Mouse (Mus musculus) brain, embryonic 14.5 days (tissue): Measurements from ENCODE around the gene Cdh12. TPM values are rescaled to one million over a fixed set of nuclear protein-coding genes. Genes with fewer than 3 reads are reported as not detected.

Source experiments
- DNase-seq: peaks from one replicate; pipeline ENCODE4 v3.0.0-alpha.2; 2011; ENCODE audit warnings: low read depth
- CTCF ChIP-seq: fragments of 200-500 bp; IDR thresholded peaks from 2 replicates; pipeline ENCODE4 v1.5.1; 2012; ENCODE audit warnings: inconsistent platforms, mild to moderate bottlenecking, moderate library complexity, borderline replicate concordance; ENCODE audit not compliant: insufficient read depth, insufficient read length; ENCODE audit errors: extremely low read depth
- POLR2A ChIP-seq: fragments of 200-500 bp; IDR thresholded peaks from 2 replicates; pipeline ENCODE4 v1.6.1; 2012; ENCODE audit warnings: mild to moderate bottlenecking, inconsistent platforms, borderline replicate concordance; ENCODE audit not compliant: poor library complexity, insufficient read depth, insufficient read length, severe bottlenecking; ENCODE audit errors: extremely low read depth
- polyA plus RNA-seq: library from polyadenylated mRNA; depleted of rRNA; stranded (reverse); fragments of >200 nt; gene quantifications from 2 replicates; pipeline ENCODE4 v1.2.3, GENCODE M21; 2012

The Cdh12 gene
- polyA plus RNA-seq, 1 experiment = 2.7 TPM

DNA sequence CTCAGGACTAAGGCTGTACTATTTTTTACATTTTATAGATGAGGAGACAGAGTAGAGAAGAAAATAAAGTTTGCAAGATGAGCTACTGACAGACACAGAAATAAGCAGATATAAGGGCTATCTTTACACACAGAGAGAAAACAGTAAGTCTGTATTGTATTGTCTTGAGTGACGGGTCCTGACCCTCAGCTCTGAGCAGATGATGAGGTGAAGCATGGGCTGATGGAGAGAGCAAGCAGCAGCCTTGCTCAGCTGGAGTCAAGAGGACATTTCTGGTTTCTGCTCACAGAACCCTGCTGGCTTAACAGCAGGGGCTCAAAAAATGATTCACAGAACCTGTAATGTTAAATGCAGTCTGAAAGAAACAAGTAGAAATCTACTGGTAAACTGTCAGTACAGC, 386.8 kb downstream of the Cdh12 start:
- no peak for TF ChIP-seq CTCF
- no peak for TF ChIP-seq POLR2A
- peak; percentile 34 for DNase-seq

DNA sequence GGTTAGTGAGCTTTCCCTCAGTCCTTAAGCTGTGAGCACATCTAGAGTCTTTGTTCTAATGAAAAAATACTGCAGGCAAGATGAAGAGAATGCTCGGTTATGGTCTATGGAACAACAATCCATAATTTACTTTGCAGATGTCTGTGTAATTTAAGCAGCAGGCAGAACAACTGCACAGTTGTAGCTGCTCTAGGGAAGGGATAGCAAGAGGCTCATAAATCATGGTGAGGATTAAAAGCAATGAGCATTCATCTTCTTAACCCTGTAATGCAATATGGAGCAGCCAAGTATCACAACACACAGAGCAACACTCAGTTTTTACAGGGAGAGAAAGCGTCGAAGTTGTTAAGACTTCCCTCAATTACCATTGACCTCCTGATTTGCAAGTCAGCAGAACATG, 387.9 kb downstream of the Cdh12 start:
- no peak for TF ChIP-seq CTCF
- TF ChIP-seq POLR2A = no peak
- peak; percentile 12 for DNase-seq

DNA sequence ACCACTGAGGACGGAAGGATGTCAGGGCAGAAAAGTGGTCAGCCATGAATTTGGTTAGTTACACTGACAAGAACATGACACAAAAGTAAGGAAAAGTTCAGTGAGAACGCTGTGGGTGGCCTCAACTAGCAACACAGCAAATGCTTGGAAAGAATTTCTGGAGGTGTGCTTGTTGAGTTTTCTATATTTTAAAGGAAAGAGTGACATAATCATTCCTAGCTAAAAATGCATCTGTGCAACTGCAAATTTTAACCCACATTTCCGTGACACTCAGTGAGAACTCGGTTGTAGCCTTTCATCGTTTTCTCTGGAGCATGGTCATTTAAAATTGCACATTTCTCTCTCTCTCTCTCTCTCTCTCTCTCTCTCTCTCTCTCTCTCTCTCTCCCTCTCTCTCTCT, 392.4 kb downstream of the Cdh12 start:
- TF ChIP-seq POLR2A = no peak
- TF ChIP-seq CTCF = no peak
- no peak for DNase-seq

DNA sequence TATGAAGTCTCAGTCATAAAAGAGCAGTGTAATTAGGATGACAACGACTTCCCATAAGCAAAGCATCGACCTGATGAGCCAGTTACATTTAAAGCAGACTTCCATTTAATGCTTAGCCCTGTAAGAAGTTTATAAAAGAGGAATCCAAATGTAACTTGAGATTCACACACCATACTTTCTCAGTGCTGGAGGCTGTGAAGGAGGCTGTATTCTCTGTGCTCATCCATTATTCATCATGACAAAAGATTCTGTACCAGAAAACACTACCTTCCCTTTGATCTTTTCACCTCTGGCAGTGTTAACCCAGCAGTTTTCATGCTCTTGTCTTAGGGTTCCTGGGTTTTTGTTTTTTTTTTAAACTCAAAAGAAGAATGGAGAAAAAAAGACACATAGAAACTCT, 414.0 kb downstream of the Cdh12 start:
- DNase-seq = peak; percentile 28
- TF ChIP-seq CTCF = no peak
- no peak for TF ChIP-seq POLR2A

DNA sequence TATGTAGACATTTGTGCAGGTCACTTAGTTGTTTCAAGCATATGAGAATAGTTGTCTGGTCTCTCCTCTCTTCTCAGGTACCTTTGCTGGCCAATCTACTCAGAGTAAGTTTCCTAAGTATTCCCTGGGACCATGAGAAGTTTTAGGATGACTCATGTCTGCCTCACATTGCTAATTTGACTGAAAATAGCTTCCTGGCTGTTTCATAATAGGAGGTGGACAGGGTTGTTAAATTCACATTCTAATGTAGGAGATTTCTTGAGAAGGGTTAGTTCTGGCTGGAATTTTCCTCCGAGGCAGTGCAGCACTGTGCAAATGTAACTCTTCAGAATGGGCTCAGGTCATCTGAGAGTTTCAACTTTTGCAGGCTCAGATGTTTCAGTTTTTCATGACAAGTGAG, 423.5 kb downstream of the Cdh12 start:
- DNase-seq = no peak
- TF ChIP-seq CTCF (no peak), POLR2A (no peak)

DNA sequence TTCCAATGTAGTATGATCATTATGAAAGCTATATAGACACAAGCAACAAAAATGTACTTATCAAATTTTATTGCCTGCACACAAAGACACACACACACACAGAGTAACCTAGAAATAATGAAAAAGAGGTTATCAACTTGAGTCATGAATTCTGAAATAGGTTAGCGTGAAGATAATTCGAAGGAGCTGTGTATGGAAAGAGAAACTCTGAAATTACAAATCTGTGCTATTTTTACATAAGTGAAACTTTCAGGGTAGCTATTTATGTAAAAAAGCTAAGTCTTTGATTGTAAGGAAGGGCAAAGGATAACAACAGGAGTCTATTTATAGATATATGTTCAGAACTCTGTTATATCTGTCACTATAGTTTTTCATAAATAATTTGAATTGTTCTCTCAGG, 427.9 kb downstream of the Cdh12 start:
- DNase-seq = no peak
- TF ChIP-seq POLR2A (no peak), CTCF (no peak)

DNA sequence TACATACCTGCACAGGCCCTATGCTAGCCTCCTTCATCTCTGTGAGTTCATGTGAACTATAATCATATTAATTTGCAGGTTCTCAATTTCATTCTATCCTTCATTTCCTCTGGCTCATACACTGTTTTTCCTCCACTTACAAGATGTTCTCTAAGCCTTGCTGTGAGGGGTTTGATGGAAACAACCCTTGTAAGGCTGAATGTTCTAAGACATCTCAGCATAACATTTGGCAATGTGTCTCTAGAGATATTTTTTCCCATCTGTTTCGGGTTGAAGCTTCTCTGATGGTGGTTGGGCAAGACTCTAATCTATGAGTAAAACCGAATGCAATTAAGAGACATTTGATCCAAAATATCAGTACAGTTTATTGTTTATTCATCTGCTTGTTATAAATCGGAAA, 444.4 kb downstream of the Cdh12 start:
- TF ChIP-seq POLR2A (no peak), CTCF (no peak)
- DNase-seq = no peak

DNA sequence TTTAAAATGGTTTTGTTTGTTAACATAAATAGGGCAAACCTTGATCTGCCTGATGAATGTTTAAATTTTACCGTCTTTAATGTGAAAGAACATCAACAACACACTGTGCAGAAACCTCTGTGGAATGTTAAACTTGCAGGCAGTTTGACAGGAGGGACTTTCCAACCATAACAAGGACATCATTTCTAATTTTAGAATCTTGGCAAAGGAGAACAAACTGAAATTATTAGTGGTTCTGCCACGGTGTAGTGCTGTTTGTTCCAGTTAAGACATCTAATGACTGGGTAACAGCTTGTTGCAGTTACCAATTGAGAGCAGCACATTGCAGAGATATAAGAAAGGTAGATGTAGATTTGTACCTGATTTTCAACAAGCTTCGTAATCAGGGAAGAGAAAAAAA, 453.5 kb downstream of the Cdh12 start:
- TF ChIP-seq CTCF (no peak), POLR2A (no peak)
- DNase-seq = no peak

DNA sequence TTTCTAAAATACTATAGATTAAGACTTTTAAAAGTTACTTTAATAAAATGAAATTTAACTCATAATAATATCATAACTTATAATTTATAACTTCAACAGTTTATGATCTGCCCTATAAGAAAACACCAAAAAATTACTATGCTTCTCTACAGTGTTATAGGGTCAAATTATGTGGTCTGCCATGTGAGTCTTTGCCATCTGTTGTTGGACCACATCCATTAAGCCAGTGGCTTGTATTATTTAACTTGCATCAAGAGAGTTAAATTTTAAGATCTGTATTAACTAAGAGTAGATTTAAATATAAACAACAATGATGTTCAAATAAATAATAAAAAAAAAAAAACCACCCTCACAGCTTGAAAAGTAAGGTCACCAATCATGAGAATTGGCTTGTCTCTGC, 479.2 kb downstream of the Cdh12 start:
- TF ChIP-seq CTCF = no peak
- TF ChIP-seq POLR2A = no peak
- no peak for DNase-seq

DNA sequence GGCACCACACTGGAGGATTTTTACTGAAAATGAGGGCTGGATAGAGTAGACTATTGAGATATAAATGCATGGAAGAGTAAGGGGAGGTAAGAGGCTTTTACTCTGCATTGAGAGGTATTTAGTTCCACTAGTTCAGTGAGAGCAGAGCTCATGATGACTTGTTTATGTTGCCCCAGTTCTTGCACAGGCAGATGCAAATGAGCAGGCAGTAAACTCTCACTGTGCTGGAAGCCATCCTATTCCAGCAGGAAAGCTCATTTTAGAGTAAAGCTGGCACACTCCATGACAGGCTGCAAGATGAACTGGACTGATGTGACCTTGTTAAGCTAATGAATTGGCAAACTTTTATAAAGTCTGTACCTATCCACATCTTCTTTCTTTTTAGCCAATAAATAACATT, 494.9 kb downstream of the Cdh12 start:
- DNase-seq = peak; percentile 45
- TF ChIP-seq CTCF = no peak
- TF ChIP-seq POLR2A = no peak

DNA sequence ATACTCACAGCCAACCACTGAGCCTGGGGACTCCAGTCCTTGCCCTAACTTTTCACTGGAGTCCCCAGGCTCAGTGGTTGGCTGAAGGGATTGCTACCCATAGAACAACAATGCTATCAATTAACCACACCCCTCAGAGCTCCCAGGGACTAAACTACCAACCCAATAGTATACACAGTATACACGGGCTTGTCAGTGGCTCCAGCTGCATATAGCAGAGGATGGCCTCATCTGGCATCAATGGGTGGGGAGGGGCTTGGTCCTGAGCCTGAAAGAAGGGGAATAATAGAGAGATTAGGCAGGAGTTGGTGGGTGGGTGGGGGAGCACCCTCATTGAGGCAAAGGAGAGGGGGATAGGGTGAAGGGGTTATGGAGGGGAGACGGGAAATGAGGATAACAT, 518.4 kb downstream of the Cdh12 start:
- DNase-seq = no peak
- no peak for TF ChIP-seq POLR2A
- no peak for TF ChIP-seq CTCF

DNA sequence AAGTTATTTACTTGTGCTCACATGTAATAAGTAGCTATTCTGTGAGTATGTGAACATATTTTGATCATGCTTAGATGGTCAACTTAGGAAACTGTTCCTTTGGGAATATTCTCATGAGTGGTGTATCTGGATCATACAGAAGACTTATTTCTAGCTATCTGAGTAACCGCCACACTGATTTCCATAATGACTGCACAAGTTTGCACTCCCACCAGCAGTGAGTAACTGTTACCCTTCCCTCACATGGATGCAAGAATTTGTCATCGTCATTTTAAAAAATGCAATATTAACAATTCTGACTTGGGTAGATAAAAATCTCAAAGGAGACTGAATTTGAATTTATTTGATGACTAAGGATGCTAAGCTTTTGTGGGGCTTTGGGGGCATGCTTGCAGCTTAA, 522.0 kb downstream of the Cdh12 start:
- no peak for DNase-seq
- TF ChIP-seq POLR2A (no peak), CTCF (no peak)

DNA sequence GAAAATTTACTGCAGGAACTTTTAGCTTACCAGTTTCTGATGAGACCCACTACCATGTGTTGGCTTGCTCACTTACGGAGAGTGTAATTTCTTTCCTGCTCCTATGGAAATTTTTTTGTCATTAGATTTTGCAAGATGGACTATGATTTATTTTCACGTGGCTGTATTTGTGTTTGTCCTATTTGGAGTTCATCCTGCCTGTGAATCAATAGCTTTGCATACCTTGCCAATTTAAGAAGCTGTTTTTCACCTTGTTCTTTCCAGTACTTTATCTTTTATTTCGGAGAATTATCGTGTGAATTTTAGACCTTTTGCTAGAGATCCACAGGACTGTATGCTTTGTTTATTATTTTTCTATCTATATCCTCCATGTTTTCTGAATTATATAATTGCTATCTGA, 551.5 kb downstream of the Cdh12 start:
- no peak for DNase-seq
- no peak for TF ChIP-seq POLR2A
- TF ChIP-seq CTCF = no peak

DNA sequence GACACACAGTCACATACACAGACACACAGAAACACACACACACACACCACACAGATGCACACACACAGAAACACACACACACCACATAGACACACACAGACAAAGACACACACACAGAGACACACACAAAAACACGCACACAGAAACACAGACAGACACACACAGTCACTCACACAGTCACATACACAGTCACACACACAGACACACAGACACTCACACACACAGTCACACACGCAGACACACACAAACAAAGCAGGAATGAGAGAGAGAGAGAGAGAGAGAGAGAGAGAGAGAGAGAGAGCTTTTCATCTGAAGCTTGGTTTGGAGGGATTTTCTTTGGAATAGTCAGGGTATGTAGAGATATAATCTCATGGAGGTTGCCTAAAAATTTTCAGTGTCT, 558.9 kb downstream of the Cdh12 start:
- TF ChIP-seq POLR2A (no peak), CTCF (no peak)
- no peak for DNase-seq

DNA sequence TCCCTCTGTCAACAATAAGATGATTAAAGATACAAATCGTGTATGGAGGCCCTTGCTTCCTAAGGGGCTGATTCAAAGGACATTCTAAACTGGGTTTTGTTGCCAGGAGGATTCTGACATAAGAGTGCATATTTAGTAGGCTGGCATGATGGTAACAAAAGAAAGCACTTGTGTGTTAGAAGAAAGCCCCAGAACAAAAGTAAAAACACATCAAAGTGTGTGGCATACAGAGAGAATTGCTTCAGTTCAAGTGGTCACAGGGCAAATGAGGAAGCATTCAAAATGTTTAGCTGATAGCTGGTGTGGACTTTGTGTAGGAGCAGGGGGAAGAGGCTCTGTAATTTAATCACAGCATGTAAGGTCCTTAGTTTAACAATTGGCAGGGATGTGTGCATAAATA, 559.4 kb downstream of the Cdh12 start:
- TF ChIP-seq POLR2A (no peak), CTCF (no peak)
- DNase-seq = peak; percentile 62
